Mouse (Mus musculus) lung, postnatal 0 days (tissue): ENCODE results near the gene Mlxipl.

Experiments
- CTCF ChIP-seq: IDR thresholded peaks from 2 replicates; pipeline ENCODE4 v1.5.1; 2016; ENCODE audit warnings: antibody characterized with exemption, mild to moderate bottlenecking
- EP300 ChIP-seq: IDR thresholded peaks from 2 replicates; pipeline ENCODE4 v1.6.1; 2016; ENCODE audit warnings: antibody characterized with exemption, mild to moderate bottlenecking, control low read depth

DNA sequence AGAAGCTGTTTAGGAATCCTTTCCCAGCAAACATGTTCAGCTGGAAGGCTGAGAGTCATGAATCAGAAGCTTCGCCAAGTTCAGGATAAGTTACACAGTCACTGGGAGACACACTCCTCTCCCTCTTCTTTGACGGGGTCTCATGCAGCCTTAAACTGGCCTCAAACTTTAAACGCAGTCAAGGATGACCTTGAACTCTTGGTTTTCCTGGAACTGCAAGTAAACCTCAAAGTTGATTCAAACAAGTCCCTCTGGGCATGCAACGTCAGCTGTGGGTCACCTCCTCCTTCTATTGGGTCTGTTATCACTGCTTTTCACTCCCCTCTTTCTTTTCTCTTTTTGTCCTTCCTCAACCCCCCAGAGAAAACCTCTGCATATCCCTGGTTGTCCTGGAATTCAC lies 77.2 kb downstream of the Mlxipl start:
- no peak for TF ChIP-seq CTCF
- no peak for TF ChIP-seq EP300
